Mouse (Mus musculus) ES-E14 (cell line): ENCODE measurements at regions not wholly inside any gene's neighbourhood (a gene's known extent, or its start where the extent isn't known, plus 50 kb on each side); places are given as distances from the start of the nearest gene placed in this dataset.

ENCODE experiments used
- CHD2 ChIP-seq: IDR thresholded peaks from 2 replicates; pipeline ENCODE4 v1.6.1; 2014; ENCODE audit warnings: mild to moderate bottlenecking, low read depth, low read length, inconsistent platforms
- MAFK ChIP-seq: IDR thresholded peaks from 2 replicates; pipeline ENCODE4 v1.6.1; 2014; ENCODE audit warnings: mild to moderate bottlenecking, low read depth, low read length, inconsistent platforms; ENCODE audit not compliant: insufficient read depth

GRCm38 (mm10) chr12:58802410-58802809 is 209.4 kb downstream of the Sec23a start:
- TF ChIP-seq CHD2 (no peak), MAFK (no peak)
